Mouse (Mus musculus) limb, embryonic 11.5 days (tissue): ENCODE data around the gene Trp53rka. TPM values are rescaled to one million over a fixed set of nuclear protein-coding genes. Genes with fewer than 3 reads are reported as not detected.
"Not testable (repeated sequence)": the region's sequence is repeated elsewhere in the genome, so short reads cannot be mapped to it uniquely, and the experiment has no call there.

Source experiments
- ATAC-seq: fragments of 200-750 bp; cut with Nextera tagmentation; 2 replicates; pipeline ENCODE4 v1.8.0; 2017; ENCODE audit warnings: low read depth; ENCODE audit not compliant: insufficient number of reproducible peaks, low FRiP score, low TSS enrichment
- DNase-seq: peaks from one replicate; pipeline ENCODE4 v3.0.0-alpha.2; 2015; ENCODE audit warnings: low spot score
- H3K27ac ChIP-seq: fragments of 300-500 bp; sonication (generic); replicated peaks from 2 replicates; pipeline ENCODE4 v1.5.1; 2014; ENCODE audit warnings: low read depth, mild to moderate bottlenecking, low read length
- H3K27me3 ChIP-seq: fragments of 300-500 bp; sonication (generic); 2 replicates; pipeline ENCODE4 v1.6.1; 2014; ENCODE audit warnings: mild to moderate bottlenecking, low read length, mixed read lengths; ENCODE audit not compliant: control insufficient read depth, insufficient read depth
- H3K36me3 ChIP-seq: fragments of 300-500 bp; sonication (generic); 2 replicates; pipeline ENCODE4 v1.6.1; 2014; ENCODE audit warnings: mild to moderate bottlenecking, low read length, moderate library complexity, mixed read lengths; ENCODE audit not compliant: control insufficient read depth, insufficient read depth
- H3K4me1 ChIP-seq: fragments of 300-500 bp; sonication (generic); 2 replicates; pipeline ENCODE4 v1.6.1; 2014; ENCODE audit warnings: low read length, mixed read lengths; ENCODE audit not compliant: control insufficient read depth, insufficient read depth
- H3K4me2 ChIP-seq: fragments of 300-500 bp; sonication (generic); 2 replicates; pipeline ENCODE4 v1.6.1; 2014; ENCODE audit warnings: low read depth, mild to moderate bottlenecking, moderate library complexity; ENCODE audit not compliant: severe bottlenecking
- H3K4me3 ChIP-seq: fragments of 300-500 bp; sonication (generic); 2 replicates; pipeline ENCODE4 v1.5.1; 2014; ENCODE audit warnings: low read depth, low read length
- H3K9ac ChIP-seq: fragments of 300-500 bp; sonication (generic); 2 replicates; pipeline ENCODE4 v1.6.1; 2014; ENCODE audit warnings: mild to moderate bottlenecking, low read length
- H3K9me3 ChIP-seq: fragments of 300-500 bp; sonication (generic); 2 replicates; pipeline ENCODE4 v1.6.1; 2016; ENCODE audit warnings: low read length; ENCODE audit not compliant: control insufficient read depth
- WGBS: fragments of 180-500 bp; shearing (Covaris S2); extraction: QIAGEN DNeasy Blood & Tissue Kit; methylation state at CpG from one replicate; pipeline ENCODE4 v1.1.7; 2014; 5-methylcytosine and 5-hydroxymethylcytosine counted together
- polyA plus RNA-seq: library from polyadenylated mRNA; unstranded; fragments of >200 nt; fragmentation: Nextera tagmentation; extraction: Ambion mirVana; gene quantifications from 2 replicates; pipeline ENCODE4 v1.2.1, GENCODE M21; 2014

Gene Trp53rka
- polyA plus RNA-seq, 1 experiment from 2014 or later, result 50.2 TPM

- WGBS, result 81% methylated on average over 4 of the region's 4 CpGs
- ATAC-seq, H3K4me3 ChIP-seq, H3K9ac ChIP-seq, DNase-seq, H3K4me1 ChIP-seq, H3K36me3 ChIP-seq, H3K27me3 ChIP-seq, H3K4me2 ChIP-seq, H3K9me3 ChIP-seq, H3K27ac ChIP-seq: not testable (repeated sequence)
Measured at GRCm38 (mm10) chr2:165511530-165511929, 18.4 kb upstream of the Trp53rka start.

GRCm38 (mm10) chr2:165510914-165511458, 17.9 kb upstream of the Trp53rka start:
- H3K27me3 ChIP-seq, H3K4me1 ChIP-seq, H3K9ac ChIP-seq, H3K4me2 ChIP-seq, DNase-seq, H3K9me3 ChIP-seq, ATAC-seq, H3K4me3 ChIP-seq, H3K36me3 ChIP-seq, H3K27ac ChIP-seq: not testable (repeated sequence)
- 67% methylated on average over 2 of the region's 2 CpGs for WGBS

GRCm38 (mm10) chr2:165510466-165510865, 17.3 kb upstream of the Trp53rka start:
- no peak overlapping the region for H3K9ac ChIP-seq
- no peaks in the 10 kb centered on the region for H3K36me3 ChIP-seq
- no peak for DNase-seq
- no peak overlapping the region for H3K27ac ChIP-seq
- H3K27me3 ChIP-seq, result no peaks in the 10 kb centered on the region
- no peaks in the 10 kb centered on the region for H3K9me3 ChIP-seq
- no peak overlapping the region for H3K4me2 ChIP-seq
- peaks cover 7% of the 10 kb centered on the region for H3K4me1 ChIP-seq
- no peak for ATAC-seq
- WGBS, result 54% methylated on average over 5 of the region's 5 CpGs
- H3K4me3 ChIP-seq, result no peak overlapping the region

GRCm38 (mm10) chr2:165509686-165510085, 16.6 kb upstream of the Trp53rka start:
- no peak overlapping the region for H3K4me2 ChIP-seq
- H3K27me3 ChIP-seq, result no peaks in the 10 kb centered on the region
- no peaks in the 10 kb centered on the region for H3K9me3 ChIP-seq
- H3K36me3 ChIP-seq, result no peaks in the 10 kb centered on the region
- 65% methylated on average over 9 of the region's 9 CpGs for WGBS
- H3K27ac ChIP-seq, result no peak overlapping the region
- H3K4me3 ChIP-seq, result no peak overlapping the region
- no peak overlapping the region for H3K9ac ChIP-seq
- peaks cover 7% of the 10 kb centered on the region for H3K4me1 ChIP-seq
- no peak for DNase-seq
- no peak for ATAC-seq

- Histone ChIP-seq H3K4me1 (peaks cover 9% of the 10 kb centered on the region; the same call in 1 of the 2 replicates), H3K36me3 (no peaks in the 10 kb centered on the region), H3K4me2 (peak within 1 kb of the TSS; percentile 64), H3K9ac (peak within 1 kb of the TSS; percentile 70), H3K9me3 (no peaks in the 10 kb centered on the region), H3K27ac (0 out of 2 replicates have a peak within 1 kb of the TSS, but pooled peaks have one; percentile 14), H3K27me3 (no peaks in the 10 kb centered on the region), H3K4me3 (peak within 1 kb of the TSS; percentile 43)
- ATAC-seq (peak; percentile 78), DNase-seq (peak; percentile 53)
- WGBS, result 5% methylated on average over 26 of the region's 32 CpGs
Measured at GRCm38 (mm10) chr2:165503259-165504203, 10.4 kb upstream of the Trp53rka start, which contains the start of gene Slc2a10. Gene Slc2a10 (plus strand): TSS chr2:165503787.

- Histone ChIP-seq H3K9ac (no peak overlapping the region), H3K36me3 (no peaks in the 10 kb centered on the region), H3K4me3 (no peak overlapping the region), H3K4me2 (no peak overlapping the region), H3K27ac (no peak overlapping the region), H3K4me1 (peaks cover 7% of the 10 kb centered on the region; the same call in 1 of the 2 replicates), H3K9me3 (no peaks in the 10 kb centered on the region), H3K27me3 (no peaks in the 10 kb centered on the region)
- 74% methylated on average over 6 of the region's 6 CpGs for WGBS
- DNase-seq (no peak), ATAC-seq (no peak)
Measured at GRCm38 (mm10) chr2:165498816-165499215, 5.7 kb upstream of the Trp53rka start.

GRCm38 (mm10) chr2:165497706-165498275, 4.7 kb upstream of the Trp53rka start:
- H3K9ac ChIP-seq, result no peak overlapping the region
- ATAC-seq (no peak), DNase-seq (no peak)
- H3K27me3 ChIP-seq, result no peaks in the 10 kb centered on the region
- 72% methylated on average over 2 of the region's 2 CpGs for WGBS
- H3K4me1 ChIP-seq, result 0 out of 2 replicates have a peak, but pooled peaks cover 3% of the 10 kb centered on the region
- H3K36me3 ChIP-seq, result no peaks in the 10 kb centered on the region
- H3K4me3 ChIP-seq, result no peak overlapping the region
- H3K4me2 ChIP-seq, result no peak overlapping the region
- H3K9me3 ChIP-seq, result no peaks in the 10 kb centered on the region
- H3K27ac ChIP-seq, result no peak overlapping the region

- no peaks in the 10 kb centered on the region for H3K36me3 ChIP-seq
- 0 out of 2 replicates have a peak, but pooled peaks have one; percentile 19 for ATAC-seq
- no peaks in the 10 kb centered on the region for H3K9me3 ChIP-seq
- H3K9ac ChIP-seq, result no peak overlapping the region
- peaks cover 5% of the 10 kb centered on the region; the same call in 1 of the 2 replicates for H3K4me1 ChIP-seq
- H3K27me3 ChIP-seq, result no peaks in the 10 kb centered on the region
- no peak overlapping the region for H3K4me3 ChIP-seq
- peak; percentile 65 for DNase-seq
- H3K4me2 ChIP-seq, result no peak overlapping the region
- H3K27ac ChIP-seq, result no peak overlapping the region
Measured at GRCm38 (mm10) chr2:165496251-165496650, 3.1 kb upstream of the Trp53rka start.
